Mouse (Mus musculus) heart, postnatal 0 days (tissue): ENCODE measurements around the gene Nrm. TPM values are rescaled to one million over a fixed set of nuclear protein-coding genes. Genes with fewer than 3 reads are reported as not detected.
A peak's percentile ranks its signal among the peaks of the same experiment; 100 is the strongest.

Source experiments
- ATAC-seq: fragments of 200-750 bp; cut with Nextera tagmentation; 2 replicates; pipeline ENCODE4 v1.8.0; 2017; ENCODE audit warnings: low read depth, moderate number of reproducible peaks, moderate library complexity; ENCODE audit not compliant: insufficient read depth
- DNase-seq: peaks from one replicate; pipeline ENCODE4 v3.0.0-alpha.2; 2016; ENCODE audit warnings: low spot score
- H3K27ac ChIP-seq: fragments of 300-500 bp; sonication (generic); 2 replicates; pipeline ENCODE4 v1.5.1; 2014; ENCODE audit warnings: low read depth, mild to moderate bottlenecking
- H3K27me3 ChIP-seq: fragments of 300-500 bp; sonication (generic); 2 replicates; pipeline ENCODE4 v1.6.1; 2014; ENCODE audit warnings: low read length, mixed read lengths; ENCODE audit not compliant: control insufficient read depth, insufficient read depth
- H3K36me3 ChIP-seq: fragments of 300-500 bp; sonication (generic); replicated peaks from 2 replicates; pipeline ENCODE4 v1.6.1; 2014; ENCODE audit warnings: low read length, mixed read lengths; ENCODE audit not compliant: control insufficient read depth, insufficient read depth
- H3K4me1 ChIP-seq: fragments of 300-500 bp; sonication (generic); 2 replicates; pipeline ENCODE4 v1.6.1; 2014; ENCODE audit warnings: antibody characterized with exemption; ENCODE audit not compliant: control insufficient read depth, insufficient read depth
- H3K4me2 ChIP-seq: fragments of 300-500 bp; sonication (generic); 2 replicates; pipeline ENCODE4 v1.6.1; 2014; ENCODE audit warnings: low read depth, mild to moderate bottlenecking, low read length, moderate library complexity
- H3K4me3 ChIP-seq: fragments of 300-500 bp; sonication (generic); 2 replicates; pipeline ENCODE4 v1.5.1; 2014; ENCODE audit warnings: low read depth, low read length
- H3K9ac ChIP-seq: fragments of 300-500 bp; sonication (generic); replicated peaks from 2 replicates; pipeline ENCODE4 v1.6.1; 2014; ENCODE audit warnings: low read depth, low read length, mixed read lengths
- H3K9me3 ChIP-seq: fragments of 300-500 bp; sonication (generic); replicated peaks from 2 replicates; pipeline ENCODE4 v1.6.1; 2016; ENCODE audit warnings: low read length; ENCODE audit not compliant: control insufficient read depth
- CTCF ChIP-seq: IDR thresholded peaks from 2 replicates; pipeline ENCODE4 v1.5.1; 2016; ENCODE audit warnings: antibody characterized with exemption, control low read depth, low read depth
- EP300 ChIP-seq: IDR thresholded peaks from 2 replicates; pipeline ENCODE4 v1.6.1; 2016; ENCODE audit warnings: antibody characterized with exemption, low read depth
- WGBS: fragments of 180-500 bp; shearing (Covaris S2); extraction: QIAGEN DNeasy Blood & Tissue Kit; methylation state at CpG from one replicate; pipeline ENCODE4 v1.1.7; 2014; 5-methylcytosine and 5-hydroxymethylcytosine counted together
- polyA plus RNA-seq: library from polyadenylated mRNA; unstranded; fragments of >200 nt; fragmentation: Nextera tagmentation; extraction: Ambion mirVana; gene quantifications from 2 replicates; pipeline ENCODE4 v1.2.1, GENCODE M21; 2015
- total RNA-seq: library from RNA; depleted of rRNA; stranded (reverse); fragments of >200 nt; gene quantifications from 2 replicates; pipeline ENCODE4 v1.2.3, GENCODE M21; 2014; ENCODE audit warnings: low replicate concordance

The Nrm gene
- total and polyA plus RNA-seq, 2 experiments from 2014 or later: 16.1 to 18.0 TPM

DNA sequence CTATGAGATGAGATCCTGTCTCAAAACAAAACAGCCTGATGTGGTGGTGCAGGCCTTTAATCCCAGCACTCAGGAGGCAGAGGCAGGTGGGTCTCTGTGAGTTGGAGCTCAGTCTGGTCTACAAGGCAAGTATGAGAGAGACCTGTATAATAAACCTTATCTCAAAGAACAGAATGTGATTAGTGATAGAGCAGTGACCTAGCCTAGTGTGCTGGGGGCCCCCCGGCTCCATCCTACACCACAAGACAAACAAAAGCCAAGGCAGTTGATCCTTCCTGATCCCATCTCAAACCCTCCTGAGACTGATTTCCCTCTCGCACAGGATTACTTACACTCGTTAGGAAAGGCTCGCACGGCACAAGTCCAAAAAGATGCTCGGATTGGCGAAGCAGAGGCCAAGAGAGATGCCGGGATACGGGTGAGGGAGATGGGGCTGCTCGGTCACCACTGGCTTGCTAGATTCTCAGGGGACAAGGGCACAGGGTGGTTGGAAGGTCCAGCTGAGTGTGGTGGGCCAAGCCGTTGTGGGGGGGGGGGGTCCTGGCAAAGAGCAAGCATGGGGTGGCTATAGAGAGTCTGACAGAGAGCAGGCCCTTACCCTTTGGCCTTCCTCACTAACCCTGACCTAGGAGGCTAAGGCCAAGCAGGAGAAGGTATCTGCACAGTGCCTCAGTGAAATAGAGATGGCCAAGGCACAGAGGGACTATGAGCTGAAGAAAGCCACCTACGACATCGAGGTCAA, 35.8 kb upstream of the Nrm start:
- Histone ChIP-seq H3K9me3 (no peaks in the 10 kb centered on the region), H3K4me1 (peaks cover 7% of the 10 kb centered on the region; the same call in 1 of the 2 replicates), H3K9ac (no peak overlapping the region), H3K36me3 (peaks cover 44% of the 10 kb centered on the region), H3K4me3 (no peak overlapping the region), H3K4me2 (no peak overlapping the region), H3K27me3 (no peaks in the 10 kb centered on the region), H3K27ac (no peak overlapping the region)
- ATAC-seq: no peak
- TF ChIP-seq CTCF: no peak
- TF ChIP-seq EP300: no peak
- WGBS: 89% methylated on average over 13 of the region's 13 CpGs
- DNase-seq: no peak

DNA sequence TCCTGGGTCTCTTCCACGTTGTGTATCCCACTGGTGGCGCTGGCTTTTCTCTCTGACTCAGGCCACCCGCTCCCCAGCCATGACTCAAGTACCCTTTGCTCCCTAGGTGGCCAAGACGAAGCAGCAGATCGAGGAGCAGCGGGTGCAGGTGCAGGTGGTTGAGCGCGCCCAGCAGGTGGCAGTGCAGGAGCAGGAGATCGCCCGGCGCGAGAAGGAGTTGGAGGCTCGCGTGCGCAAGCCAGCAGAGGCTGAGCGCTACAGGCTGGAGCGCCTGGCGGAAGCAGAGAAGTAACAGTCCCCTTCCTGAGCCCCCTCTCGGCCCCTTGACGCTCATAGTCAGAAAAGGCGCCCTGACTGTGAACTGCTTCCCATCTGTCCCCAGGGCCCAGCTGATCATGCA, 31.4 kb upstream of the Nrm start:
- H3K36me3 ChIP-seq: peaks cover 80% of the 10 kb centered on the region
- no peaks in the 10 kb centered on the region for H3K27me3 ChIP-seq
- ATAC-seq: peak; percentile 78

DNA sequence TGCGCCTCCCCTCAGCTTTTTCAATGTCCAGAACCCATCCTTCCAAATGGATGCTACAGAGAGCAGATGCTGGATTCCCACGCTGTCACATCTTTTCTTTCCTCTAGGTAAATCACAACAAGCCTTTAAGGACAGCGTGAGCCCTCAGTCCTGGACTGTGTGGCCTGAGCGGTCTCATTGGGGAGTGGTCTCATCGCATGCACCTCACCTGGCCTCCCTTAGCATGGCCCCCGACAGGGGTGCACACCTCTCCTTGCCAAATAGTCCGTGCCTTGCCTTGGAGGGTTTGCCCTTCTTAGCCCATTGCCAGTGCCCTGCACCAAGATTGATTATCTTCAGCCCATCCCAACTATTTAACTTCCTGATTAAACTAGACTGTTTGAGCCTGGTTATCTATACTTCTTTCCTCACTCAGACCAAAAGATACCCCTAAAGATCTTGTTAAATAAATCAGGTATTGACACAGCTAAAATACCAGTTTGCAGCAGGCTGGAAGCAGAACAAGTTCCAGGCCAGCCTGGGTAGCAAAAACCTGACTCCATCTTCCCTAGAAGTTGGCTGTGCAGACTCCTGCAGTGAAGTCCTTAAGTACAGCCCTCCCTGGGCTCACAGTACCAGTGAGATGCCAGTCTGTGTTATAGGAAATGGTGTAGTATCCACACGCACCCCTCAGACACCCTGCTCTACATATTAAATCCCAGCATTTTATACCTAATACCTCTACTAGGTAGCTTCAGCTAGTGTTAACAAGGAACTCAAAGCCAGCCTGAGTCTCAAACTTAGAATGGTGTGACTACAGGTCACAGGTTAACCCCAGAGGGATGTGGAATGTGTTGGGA, 28.5 kb upstream of the Nrm start:
- DNase-seq (no peak), ATAC-seq (no peak)
- Histone ChIP-seq H3K4me1 (peaks cover 8% of the 10 kb centered on the region; the same call in 1 of the 2 replicates), H3K4me2 (no peak overlapping the region), H3K9ac (no peak overlapping the region), H3K4me3 (no peak overlapping the region), H3K27ac (no peak overlapping the region), H3K27me3 (no peaks in the 10 kb centered on the region), H3K9me3 (no peaks in the 10 kb centered on the region), H3K36me3 (peaks cover 65% of the 10 kb centered on the region)
- TF ChIP-seq EP300 (no peak), CTCF (no peak)
- WGBS: 71% methylated on average over 8 of the region's 8 CpGs

More for the DNA sequence above, 31.4 kb upstream of the Nrm start:
- no peak overlapping the region for H3K9ac ChIP-seq
- peak; percentile 89 for DNase-seq
- peak overlapping the region; percentile 38 for H3K4me2 ChIP-seq
- H3K27ac ChIP-seq: peak overlapping the region; percentile 36; the same call in 1 of the 2 replicates
- TF ChIP-seq CTCF (peak; percentile 92), EP300 (no peak)
- no peaks in the 10 kb centered on the region for H3K9me3 ChIP-seq
- H3K4me3 ChIP-seq: no peak overlapping the region; the same call in 1 of the 2 replicates
- WGBS: 1% methylated on average over 21 of the region's 21 CpGs
- peaks cover 5% of the 10 kb centered on the region; the same call in 1 of the 2 replicates for H3K4me1 ChIP-seq

DNA sequence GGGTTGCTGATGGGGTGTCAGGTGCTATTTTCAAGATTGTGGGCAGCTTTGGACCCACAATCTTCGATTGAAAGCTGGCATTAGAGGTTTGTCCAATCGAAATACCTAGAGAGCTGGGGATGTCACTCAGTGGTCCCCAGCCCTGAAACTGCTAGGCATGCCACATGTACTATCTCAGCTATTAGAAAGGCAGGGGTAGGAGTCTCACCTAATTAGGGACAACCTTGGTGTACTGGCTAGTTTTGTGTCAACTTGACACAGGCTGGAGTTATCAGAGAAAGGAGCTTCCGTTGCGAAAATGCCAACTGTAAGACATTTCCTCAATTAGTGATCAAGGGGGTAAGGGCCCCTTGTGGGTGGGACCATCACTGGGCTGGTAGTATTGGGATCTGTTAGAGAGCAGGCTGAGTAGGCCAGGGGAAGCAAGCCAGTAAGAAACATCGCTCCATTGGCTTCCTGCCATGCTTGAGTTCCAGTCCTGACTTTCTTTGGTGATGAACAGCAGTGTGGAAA, 27.8 kb upstream of the Nrm start:
- H3K9ac ChIP-seq: no peak overlapping the region
- no peak for ATAC-seq
- H3K4me3 ChIP-seq: no peak overlapping the region
- 24% methylated on average over 5 of the region's 5 CpGs for WGBS
- peaks cover 59% of the 10 kb centered on the region for H3K36me3 ChIP-seq
- no peak for DNase-seq
- peaks cover 8% of the 10 kb centered on the region; the same call in 1 of the 2 replicates for H3K4me1 ChIP-seq
- TF ChIP-seq CTCF: no peak
- no peak for TF ChIP-seq EP300
- no peaks in the 10 kb centered on the region for H3K9me3 ChIP-seq
- H3K27me3 ChIP-seq: no peaks in the 10 kb centered on the region
- H3K27ac ChIP-seq: no peak overlapping the region
- no peak overlapping the region for H3K4me2 ChIP-seq

DNA sequence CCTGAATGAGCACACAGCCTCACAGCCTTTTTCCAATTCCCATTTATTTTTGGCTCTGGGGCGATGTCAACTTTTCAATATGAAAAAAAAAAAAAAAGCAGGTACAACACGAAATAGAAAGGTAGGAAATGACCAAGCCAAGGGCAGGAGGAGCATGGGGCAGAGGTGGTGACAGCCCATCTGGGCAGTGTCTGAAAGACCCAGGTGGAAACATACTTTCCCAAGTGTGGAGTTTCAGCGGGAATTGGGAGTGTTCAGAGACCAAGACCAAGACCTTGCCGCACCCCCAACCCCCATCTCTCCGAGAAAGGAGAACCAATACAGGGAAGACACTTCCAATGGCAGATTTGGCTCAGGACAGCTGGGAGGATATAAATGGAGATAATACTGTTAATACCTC, 27.2 kb upstream of the Nrm start:
- no peak overlapping the region for H3K4me2 ChIP-seq
- peaks cover 11% of the 10 kb centered on the region; the same call in 1 of the 2 replicates for H3K4me1 ChIP-seq
- no peak overlapping the region for H3K4me3 ChIP-seq
- H3K9ac ChIP-seq: no peak overlapping the region
- no peak overlapping the region for H3K27ac ChIP-seq
- H3K27me3 ChIP-seq: no peaks in the 10 kb centered on the region
- no peak for DNase-seq
- no peak for ATAC-seq
- H3K36me3 ChIP-seq: peaks cover 56% of the 10 kb centered on the region
- H3K9me3 ChIP-seq: no peaks in the 10 kb centered on the region
- WGBS: 52% methylated on average over 5 of the region's 5 CpGs
- TF ChIP-seq CTCF (no peak), EP300 (no peak)
